Mouse (Mus musculus): ENCODE results near the gene Agbl1. TPM values are rescaled to one million over a fixed set of nuclear protein-coding genes. Genes with fewer than 3 reads are reported as not detected.

Agbl1 gene
- total RNA-seq, 2 experiments from 2014 or later: 0.18 TPM; not detected in 1

GRCm38 (mm10) chr7:76941531-76941930, 711.8 kb downstream of the Agbl1 start:
- DNase-seq: peak; percentile 32 to 67

- DNase-seq: peak in 1 of 2 experiments; percentile 20
These were observed 741.6 kb downstream of the Agbl1 start for GRCm38 (mm10) chr7:76971334-76971733.

- DNase-seq: no peak
These were observed 779.9 kb downstream of the Agbl1 start for GRCm38 (mm10) chr7:77009571-77009970.

- DNase-seq: no peak
These were observed 799.3 kb downstream of the Agbl1 start for GRCm38 (mm10) chr7:77029019-77029418.

GRCm38 (mm10) chr7:77076033-77076432, 846.3 kb downstream of the Agbl1 start:
- no peak for DNase-seq

- no peak for DNase-seq
These were observed 857.6 kb downstream of the Agbl1 start for GRCm38 (mm10) chr7:77087266-77087665.

- no peak for DNase-seq
These were observed 865.5 kb downstream of the Agbl1 start for GRCm38 (mm10) chr7:77095153-77095552.

- no peak for DNase-seq
These were observed 884.3 kb downstream of the Agbl1 start for GRCm38 (mm10) chr7:77114021-77114420.

- DNase-seq: no peak
These were observed 899.4 kb downstream of the Agbl1 start for GRCm38 (mm10) chr7:77129045-77129444.

- DNase-seq: peak in 1 of 2 experiments; percentile 13
These were observed 902.3 kb downstream of the Agbl1 start for GRCm38 (mm10) chr7:77131950-77132349.

- peak; percentile 5 to 23 for DNase-seq
These were observed 903.1 kb downstream of the Agbl1 start for GRCm38 (mm10) chr7:77132615-77133420.

- no peak for DNase-seq
These were observed 905.2 kb downstream of the Agbl1 start for GRCm38 (mm10) chr7:77134860-77135259.

- DNase-seq: no peak
These were observed 909.0 kb downstream of the Agbl1 start for GRCm38 (mm10) chr7:77138707-77139106.

GRCm38 (mm10) chr7:77147527-77147926, 917.8 kb downstream of the Agbl1 start:
- no peak for DNase-seq

GRCm38 (mm10) chr7:77148820-77149219, 919.1 kb downstream of the Agbl1 start:
- no peak for DNase-seq

GRCm38 (mm10) chr7:77149846-77150245, 920.2 kb downstream of the Agbl1 start:
- DNase-seq: no peak

- DNase-seq: no peak
These were observed 922.7 kb downstream of the Agbl1 start for GRCm38 (mm10) chr7:77152393-77152792.

- DNase-seq: no peak
These were observed 923.2 kb downstream of the Agbl1 start for GRCm38 (mm10) chr7:77152909-77153308.

GRCm38 (mm10) chr7:77164921-77165320, 935.2 kb downstream of the Agbl1 start:
- no peak for DNase-seq

Data from heart, adult 18-20 months (tissue).